Mouse (Mus musculus) heart, embryonic 10.5 days (tissue): ENCODE data around the gene Rbm38. TPM values are rescaled to one million over a fixed set of nuclear protein-coding genes. Genes with fewer than 3 reads are reported as not detected.
A peak's percentile ranks its signal among the peaks of the same experiment; 100 is the strongest.

Experiments used
- DNase-seq: peaks from one replicate; pipeline ENCODE4 v3.0.0-alpha.2; 2017; ENCODE audit warnings: low spot score
- H3K27ac ChIP-seq: fragments of 300-500 bp; sonication (generic); 2 replicates; pipeline ENCODE4 v1.5.1; 2016; ENCODE audit warnings: mild to moderate bottlenecking
- H3K27me3 ChIP-seq: fragments of 300-500 bp; sonication (generic); 2 replicates; pipeline ENCODE4 v1.6.1; 2016; ENCODE audit warnings: mild to moderate bottlenecking; ENCODE audit not compliant: poor library complexity, insufficient read depth, severe bottlenecking
- H3K36me3 ChIP-seq: fragments of 300-500 bp; sonication (generic); 2 replicates; pipeline ENCODE4 v1.6.1; 2016; ENCODE audit warnings: mild to moderate bottlenecking, moderate library complexity
- H3K4me1 ChIP-seq: fragments of 300-500 bp; sonication (generic); 2 replicates; pipeline ENCODE4 v1.6.1; 2016; ENCODE audit warnings: mild to moderate bottlenecking
- H3K4me3 ChIP-seq: fragments of 300-500 bp; sonication (generic); 2 replicates; pipeline ENCODE4 v1.5.1; 2016; ENCODE audit warnings: mild to moderate bottlenecking, moderate library complexity
- H3K9me3 ChIP-seq: fragments of 300-500 bp; sonication (generic); 2 replicates; pipeline ENCODE4 v1.6.1; 2016; ENCODE audit warnings: mild to moderate bottlenecking, moderate library complexity
- WGBS: fragments of 180-500 bp; shearing (Covaris S2); methylation state at CpG from one replicate; pipeline ENCODE4 v1.1.7; 2016; 5-methylcytosine and 5-hydroxymethylcytosine counted together
- polyA plus RNA-seq: library from polyadenylated mRNA; unstranded; fragments of >200 nt; fragmentation: Nextera tagmentation; extraction: Ambion mirVana; gene quantifications from 2 replicates; pipeline ENCODE4 v1.2.1, GENCODE M21; 2016

The Rbm38 gene
- 156 and 188 TPM in 2 replicates for polyA plus RNA-seq

GRCm38 (mm10) chr2:173020430-173020829, at the start of gene Rbm38:
Rbm38 (plus strand) TSS chr2:173020498.
- Histone ChIP-seq H3K4me1 (peaks cover 64% of the 10 kb centered on the region), H3K36me3 (peaks cover 31% of the 10 kb centered on the region), H3K9me3 (no peaks in the 10 kb centered on the region), H3K27ac (peak within 1 kb of the TSS; percentile 86), H3K4me3 (peak within 1 kb of the TSS; percentile 91), H3K27me3 (peaks cover 9% of the 10 kb centered on the region)
- DNase-seq, result no peak
- 34% methylated on average over 11 of the region's 11 CpGs for WGBS

- Histone ChIP-seq H3K4me3 (no peak overlapping the region), H3K4me1 (peaks cover 27% of the 10 kb centered on the region), H3K36me3 (no peaks in the 10 kb centered on the region), H3K27me3 (no peaks in the 10 kb centered on the region), H3K27ac (no peak overlapping the region), H3K9me3 (no peaks in the 10 kb centered on the region)
- DNase-seq, result no peak
- 87% methylated on average over 2 of the region's 2 CpGs for WGBS
Measured at GRCm38 (mm10) chr2:172971865-172972264, 48.4 kb upstream of the Rbm38 start.

GRCm38 (mm10) chr2:172973806-172974565, 46.3 kb upstream of the Rbm38 start:
- DNase-seq, result no peak
- no peaks in the 10 kb centered on the region; the same call in 1 of the 2 replicates for H3K27me3 ChIP-seq
- peaks cover 40% of the 10 kb centered on the region for H3K4me1 ChIP-seq
- WGBS, result 17% methylated on average over 7 of the region's 7 CpGs
- H3K36me3 ChIP-seq, result no peaks in the 10 kb centered on the region
- H3K4me3 ChIP-seq, result no peak overlapping the region
- no peaks in the 10 kb centered on the region for H3K9me3 ChIP-seq
- H3K27ac ChIP-seq, result no peak overlapping the region

GRCm38 (mm10) chr2:172974701-172975100, 45.6 kb upstream of the Rbm38 start:
- no peak for DNase-seq
- H3K36me3 ChIP-seq, result no peaks in the 10 kb centered on the region
- 40% methylated on average over 7 of the region's 7 CpGs for WGBS
- H3K27ac ChIP-seq, result no peak overlapping the region
- H3K27me3 ChIP-seq, result no peaks in the 10 kb centered on the region; the same call in 1 of the 2 replicates
- peaks cover 40% of the 10 kb centered on the region for H3K4me1 ChIP-seq
- H3K9me3 ChIP-seq, result no peaks in the 10 kb centered on the region
- no peak overlapping the region for H3K4me3 ChIP-seq

- H3K27ac ChIP-seq, result no peak overlapping the region
- no peak overlapping the region for H3K4me3 ChIP-seq
- DNase-seq, result no peak
- 67% methylated on average over 6 of the region's 6 CpGs for WGBS
- no peaks in the 10 kb centered on the region; the same call in 1 of the 2 replicates for H3K27me3 ChIP-seq
- no peaks in the 10 kb centered on the region for H3K36me3 ChIP-seq
- H3K9me3 ChIP-seq, result no peaks in the 10 kb centered on the region
- peaks cover 40% of the 10 kb centered on the region for H3K4me1 ChIP-seq
Measured at GRCm38 (mm10) chr2:172975159-172975558, 45.1 kb upstream of the Rbm38 start.

GRCm38 (mm10) chr2:172976661-172977238, 43.5 kb upstream of the Rbm38 start:
- no peaks in the 10 kb centered on the region; the same call in 1 of the 2 replicates for H3K27me3 ChIP-seq
- H3K9me3 ChIP-seq, result no peaks in the 10 kb centered on the region
- no peaks in the 10 kb centered on the region for H3K36me3 ChIP-seq
- peak overlapping the region; percentile 47; the same call in 1 of the 2 replicates for H3K4me3 ChIP-seq
- peaks cover 40% of the 10 kb centered on the region for H3K4me1 ChIP-seq
- H3K27ac ChIP-seq, result peak overlapping the region; percentile 83
- DNase-seq, result no peak
- 30% methylated on average over 7 of the region's 7 CpGs for WGBS

GRCm38 (mm10) chr2:172977409-172978130, 42.7 kb upstream of the Rbm38 start, which contains the start of gene Spo11:
Spo11 (plus strand) TSS chr2:172977700.
- H3K27me3 ChIP-seq, result no peaks in the 10 kb centered on the region; the same call in 1 of the 2 replicates
- H3K9me3 ChIP-seq, result no peaks in the 10 kb centered on the region
- no peaks in the 10 kb centered on the region for H3K36me3 ChIP-seq
- no peak for DNase-seq
- WGBS, result 16% methylated on average over 14 of the region's 14 CpGs
- H3K4me3 ChIP-seq, result peak within 1 kb of the TSS; percentile 47
- peak within 1 kb of the TSS; percentile 83 for H3K27ac ChIP-seq
- H3K4me1 ChIP-seq, result peaks cover 41% of the 10 kb centered on the region

GRCm38 (mm10) chr2:172978131-172978633, 42.1 kb upstream of the Rbm38 start:
- no peak for DNase-seq
- 45% methylated on average over 4 of the region's 4 CpGs for WGBS

GRCm38 (mm10) chr2:172979666-172980345, 40.5 kb upstream of the Rbm38 start:
- no peaks in the 10 kb centered on the region for H3K9me3 ChIP-seq
- H3K27me3 ChIP-seq, result no peaks in the 10 kb centered on the region; the same call in 1 of the 2 replicates
- no peaks in the 10 kb centered on the region for H3K36me3 ChIP-seq
- H3K4me1 ChIP-seq, result peaks cover 35% of the 10 kb centered on the region
- no peak for DNase-seq
- no peak overlapping the region for H3K27ac ChIP-seq
- WGBS, result 88% methylated on average over 43 of the region's 43 CpGs
- H3K4me3 ChIP-seq, result no peak overlapping the region

More at GRCm38 (mm10) chr2:172978131-172978633, 42.1 kb upstream of the Rbm38 start:
- Histone ChIP-seq H3K4me1 (peaks cover 46% of the 10 kb centered on the region), H3K9me3 (no peaks in the 10 kb centered on the region), H3K27me3 (no peaks in the 10 kb centered on the region; the same call in 1 of the 2 replicates), H3K27ac (peak overlapping the region; percentile 83; the same call in 1 of the 2 replicates), H3K4me3 (no peak overlapping the region), H3K36me3 (no peaks in the 10 kb centered on the region)

- no peak for DNase-seq
- 30% methylated on average over 9 of the region's 9 CpGs for WGBS
- Histone ChIP-seq H3K27ac (no peak overlapping the region), H3K27me3 (peaks cover 8% of the 10 kb centered on the region), H3K36me3 (no peaks in the 10 kb centered on the region), H3K9me3 (no peaks in the 10 kb centered on the region), H3K4me3 (no peak overlapping the region), H3K4me1 (peaks cover 11% of the 10 kb centered on the region)
Measured at GRCm38 (mm10) chr2:172982776-172983561, 37.3 kb upstream of the Rbm38 start.

GRCm38 (mm10) chr2:172990161-172990560, 30.1 kb upstream of the Rbm38 start:
- H3K4me1 ChIP-seq, result peaks cover 9% of the 10 kb centered on the region

More at GRCm38 (mm10) chr2:172990161-172990560, 30.1 kb upstream of the Rbm38 start:
- no peak for DNase-seq
- peaks cover 6% of the 10 kb centered on the region; the same call in 1 of the 2 replicates for H3K27me3 ChIP-seq
- no peak overlapping the region for H3K27ac ChIP-seq
- WGBS, result 73% methylated on average over 6 of the region's 6 CpGs
- no peaks in the 10 kb centered on the region for H3K36me3 ChIP-seq
- H3K9me3 ChIP-seq, result no peaks in the 10 kb centered on the region
- H3K4me3 ChIP-seq, result no peak overlapping the region
